Mouse (Mus musculus) bone marrow macrophage, adult 2 months (primary cell): ENCODE measurements around the gene Ghr.

Source experiments
- CTCF ChIP-seq: IDR thresholded peaks from 2 replicates; pipeline ENCODE4 v1.5.1; 2012; ENCODE audit warnings: low read depth, mild to moderate bottlenecking, low read length, moderate library complexity
- POLR2A ChIP-seq: IDR thresholded peaks from 2 replicates; pipeline ENCODE4 v1.6.1; 2012; ENCODE audit warnings: mild to moderate bottlenecking, low read depth, low read length, borderline replicate concordance

GRCm38 (mm10) chr15:3423177-3423576, 160.1 kb downstream of the Ghr start:
- no peak for TF ChIP-seq POLR2A
- no peak for TF ChIP-seq CTCF
